9 mouse cellular contexts compared by ENCODE assay signal in the genomic region with DNA sequence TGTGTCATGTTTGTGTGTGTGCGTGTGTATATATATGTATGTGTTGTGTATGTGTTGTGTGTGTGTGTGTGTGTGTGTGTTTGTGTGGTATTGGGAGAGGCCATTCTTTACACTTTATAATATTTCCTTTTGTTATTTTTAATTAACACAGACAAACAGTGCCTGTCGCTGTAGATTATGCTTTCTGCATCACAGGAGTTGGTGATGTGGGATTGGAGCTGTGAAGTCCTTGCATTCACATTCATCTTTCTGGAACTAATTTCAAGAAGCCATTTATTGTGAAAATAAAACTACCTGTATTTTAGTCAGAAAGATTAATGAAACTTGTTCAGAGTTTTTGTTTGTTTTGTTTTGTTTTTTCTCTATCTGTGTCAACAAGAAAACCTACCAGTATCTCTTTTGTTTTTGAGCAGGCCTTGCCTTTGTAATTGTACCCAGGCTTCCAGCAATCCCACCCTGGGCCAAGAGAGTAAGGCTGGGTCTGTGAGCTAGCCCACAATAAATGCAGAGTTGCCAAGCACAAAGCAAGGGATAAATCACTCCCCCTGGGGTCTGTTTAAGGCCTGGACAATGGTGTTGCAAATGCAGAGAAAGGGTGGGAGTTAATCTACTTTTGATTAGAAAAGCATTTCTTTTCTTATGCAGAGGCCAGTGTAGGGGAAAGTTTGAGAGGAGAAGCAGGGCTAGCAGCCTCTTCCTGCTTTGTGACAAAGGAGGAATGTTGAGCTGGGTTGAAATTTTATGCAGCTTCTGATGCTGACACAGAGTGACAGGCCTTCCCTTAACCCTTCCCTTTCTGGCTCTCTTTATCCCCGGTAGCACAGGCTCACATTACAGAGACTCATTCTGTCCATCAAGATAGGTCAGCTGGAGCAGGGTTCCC.
DNase-seq lines count a peak whose midpoint lies in the region; ATAC-seq and TF ChIP-seq lines count a peak whose summit lies in the region.
"Had no signal": no experiment of that assay in that cellular context is flagged by ENCODE, and none has a peak within 500 bp of the region (broad histone marks: within the 10 kb centered on the region; RNA-seq: fewer than 3 reads in every experiment).

No protein-coding gene starts in this region.

- WGBS in lung, embryonic 15.5 days: 43% methylated on average over 3 of the region's 3 CpGs
- 38% methylated on average over 3 of the region's 3 CpGs for WGBS in embryonic facial prominence, embryonic 12.5 days
- 39% methylated on average over 3 of the region's 3 CpGs for WGBS in hindbrain, postnatal 0 days
- 46% methylated on average over 3 of the region's 3 CpGs for WGBS in stomach, embryonic 15.5 days

- H3K4me1 ChIP-seq in lung, embryonic 15.5 days: peaks cover 10% of the 10 kb centered on the region; the same call in 1 of the 2 replicates
- H3K4me1 ChIP-seq in embryonic facial prominence, embryonic 12.5 days: peaks cover 28% of the 10 kb centered on the region
- H3K4me1 ChIP-seq in hindbrain, postnatal 0 days (ENCODE audit: insufficient read depth, low read length): no peaks in the 10 kb centered on the region
- H3K4me1 ChIP-seq in stomach, embryonic 15.5 days: peaks cover 7% of the 10 kb centered on the region; the same call in 1 of the 2 replicates

- H3K27ac ChIP-seq in lung, embryonic 15.5 days: 0 out of 2 replicates have a peak overlapping the region, but pooled peaks have one; percentile 30
- H3K27ac ChIP-seq in embryonic facial prominence, embryonic 12.5 days: peak overlapping the region; percentile 85
- peak overlapping the region; percentile 1; the same call in 1 of the 2 replicates for H3K27ac ChIP-seq in hindbrain, postnatal 0 days
- H3K27ac ChIP-seq in stomach, embryonic 15.5 days: peak overlapping the region; percentile 54

- no peak overlapping the region for H3K9ac ChIP-seq in lung, embryonic 15.5 days
- H3K9ac ChIP-seq in embryonic facial prominence, embryonic 12.5 days: no peak overlapping the region
- H3K9ac ChIP-seq in hindbrain, postnatal 0 days (replicated peaks; ENCODE audit: low read length): 0 out of 2 replicates have a peak overlapping the region, but pooled peaks have one; percentile 1
- H3K9ac ChIP-seq in stomach, embryonic 15.5 days: no peak overlapping the region

- H3K27me3 ChIP-seq in lung, embryonic 15.5 days: no peaks in the 10 kb centered on the region
- no peaks in the 10 kb centered on the region for H3K27me3 ChIP-seq in embryonic facial prominence, embryonic 12.5 days
- H3K27me3 ChIP-seq in hindbrain, postnatal 0 days (ENCODE audit: insufficient read depth, low read length): no peaks in the 10 kb centered on the region
- H3K27me3 ChIP-seq in stomach, embryonic 15.5 days (replicated peaks): no peaks in the 10 kb centered on the region

- no peak for DNase-seq in lung, postnatal 25 days (ENCODE audit: low spot score)
- DNase-seq in hindbrain, postnatal 0 days (ENCODE audit: low spot score): no peak
- DNase-seq in thymus, postnatal 0 days (ENCODE audit: low spot score): no peak
- DNase-seq: cerebellum, postnatal 10 days; lung, postnatal 10 days had no signal

- H3K36me3 ChIP-seq in lung, embryonic 15.5 days: no peaks in the 10 kb centered on the region
- no peaks in the 10 kb centered on the region for H3K36me3 ChIP-seq in embryonic facial prominence, embryonic 12.5 days
- H3K36me3 ChIP-seq in hindbrain, postnatal 0 days (ENCODE audit: insufficient read depth, low read length): no peaks in the 10 kb centered on the region
- H3K36me3 ChIP-seq in stomach, embryonic 15.5 days: no peaks in the 10 kb centered on the region

- no peak for TF ChIP-seq CTCF in hindbrain, postnatal 0 days (IDR thresholded peaks at IDR 0.05; ENCODE audit: low read depth)

- H3K4me2 ChIP-seq in lung, embryonic 15.5 days: no peak overlapping the region
- no peak overlapping the region for H3K4me2 ChIP-seq in embryonic facial prominence, embryonic 12.5 days (replicated peaks)
- no peak overlapping the region for H3K4me2 ChIP-seq in hindbrain, postnatal 0 days (ENCODE audit: low read depth, low read length)
- no peak overlapping the region for H3K4me2 ChIP-seq in stomach, embryonic 15.5 days

- no peaks in the 10 kb centered on the region for H3K9me3 ChIP-seq in lung, embryonic 15.5 days
- no peaks in the 10 kb centered on the region for H3K9me3 ChIP-seq in embryonic facial prominence, embryonic 12.5 days
- no peaks in the 10 kb centered on the region for H3K9me3 ChIP-seq in hindbrain, postnatal 0 days (ENCODE audit: low read length)
- H3K9me3 ChIP-seq in stomach, embryonic 15.5 days: no peaks in the 10 kb centered on the region

- H3K4me3 ChIP-seq in lung, embryonic 15.5 days: no peak overlapping the region
- H3K4me3 ChIP-seq in embryonic facial prominence, embryonic 12.5 days: no peak overlapping the region
- no peak overlapping the region for H3K4me3 ChIP-seq in hindbrain, postnatal 0 days (ENCODE audit: low read length)
- H3K4me3 ChIP-seq in stomach, embryonic 15.5 days (replicated peaks): no peak overlapping the region

- no peak for ATAC-seq in lung, embryonic 15.5 days (ENCODE audit: borderline replicate concordance, extremely low read depth, low FRiP score, low TSS enrichment)
- ATAC-seq in embryonic facial prominence, embryonic 12.5 days (ENCODE audit: insufficient number of reproducible peaks, insufficient read depth, low FRiP score, low TSS enrichment): peak; percentile 66
- ATAC-seq in hindbrain, postnatal 0 days: no peak
- no peak for ATAC-seq in stomach, embryonic 15.5 days (ENCODE audit: insufficient read depth, low FRiP score, low read depth)
- no peak for ATAC-seq in monocyte, adult 5-6 weeks (replicated peaks; ENCODE audit: insufficient number of reproducible peaks, low FRiP score, low TSS enrichment, poor library complexity, severe bottlenecking)

Comparison
In these comparisons a context has a peak if more than half of its experiments do, and no peak if none do; other contexts are left out.
1. H3K27ac ChIP-seq: peak in every context shown above with its lines; median percentile 85 in embryonic facial prominence, embryonic 12.5 days; 54 in stomach, embryonic 15.5 days; 30 in lung, embryonic 15.5 days; 1 in hindbrain, postnatal 0 days.